Mouse (Mus musculus): ENCODE results near the gene Il5.

GRCm38 (mm10) chr11:53745260-53745659 lies 24.7 kb downstream of the Il5 start:
- TF ChIP-seq MAFK (IDR thresholded peaks at IDR 0.05; ENCODE audit: insufficient read depth, low read depth, low read length) (no peak), CHD2 (IDR thresholded peaks at IDR 0.05; ENCODE audit: low read depth, low read length) (no peak), HCFC1 (IDR thresholded peaks at IDR 0.05; ENCODE audit: borderline replicate concordance, insufficient read depth, low read length) (no peak), ZC3H11A (IDR thresholded peaks at IDR 0.05; ENCODE audit: borderline replicate concordance, low read depth, low read length) (no peak), ZNF384 (IDR thresholded peaks at IDR 0.05; ENCODE audit: low read depth, low read length) (no peak)
